Mouse (Mus musculus): ENCODE results near the gene 6030445D17Rik.

DNA sequence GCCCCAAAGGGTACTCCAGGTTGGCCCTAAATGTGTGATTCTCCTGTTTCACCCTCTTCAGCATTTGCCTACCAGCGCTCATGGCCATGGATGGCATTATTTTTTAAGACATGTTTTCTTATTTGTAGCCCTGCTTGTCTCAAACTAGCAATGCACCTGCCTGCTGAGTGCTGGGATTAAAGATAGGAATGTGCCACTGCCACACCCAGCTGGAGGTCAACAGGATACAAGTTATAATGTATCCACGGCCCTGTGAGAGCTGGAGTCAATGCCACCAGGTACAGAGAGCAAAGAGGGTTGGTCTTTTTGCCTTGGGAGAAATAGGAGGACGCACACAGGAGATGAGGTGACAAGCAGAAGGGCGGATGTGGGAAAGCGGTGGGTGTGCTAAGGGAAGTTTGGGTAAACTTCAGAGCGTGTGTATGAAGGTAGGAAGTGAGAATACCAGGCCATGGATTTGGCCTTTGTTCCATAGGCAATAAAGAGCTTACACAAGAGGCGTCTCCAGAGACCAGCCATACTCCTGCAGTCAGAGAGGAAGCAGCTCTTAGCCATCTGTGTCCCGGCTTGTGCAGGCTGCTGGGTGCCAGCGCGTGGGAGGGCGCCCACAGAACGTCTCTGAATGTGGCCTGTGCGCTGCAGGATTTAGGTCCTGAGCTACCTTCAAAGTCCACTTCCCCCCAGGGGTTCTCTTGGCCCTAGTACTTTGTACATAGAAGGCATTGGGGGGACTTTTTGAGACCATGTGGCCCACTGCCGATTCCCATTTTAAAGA is 6.7 kb downstream of the 6030445D17Rik start:
- no peak for TF ChIP-seq GATA1 (IDR thresholded peaks at IDR 0.05; ENCODE audit: borderline replicate concordance, low read length)
- TF ChIP-seq FLI1 (IDR thresholded peaks at IDR 0.05; ENCODE audit: low read length): no peak
